Mouse (Mus musculus): ENCODE measurements at regions not wholly inside any gene's neighbourhood (a gene's known extent, or its start where the extent isn't known, plus 50 kb on each side); places are given as distances from the start of the nearest gene placed in this dataset.

- no peak for DNase-seq (ENCODE audit: low spot score)
Observed at GRCm38 (mm10) chr7:37240832-37241231, 532.6 kb downstream of the Zfp536 start.

GRCm38 (mm10) chr7:37241781-37242180 is 531.7 kb downstream of the Zfp536 start:
- DNase-seq (ENCODE audit: low spot score): no peak

DNA sequence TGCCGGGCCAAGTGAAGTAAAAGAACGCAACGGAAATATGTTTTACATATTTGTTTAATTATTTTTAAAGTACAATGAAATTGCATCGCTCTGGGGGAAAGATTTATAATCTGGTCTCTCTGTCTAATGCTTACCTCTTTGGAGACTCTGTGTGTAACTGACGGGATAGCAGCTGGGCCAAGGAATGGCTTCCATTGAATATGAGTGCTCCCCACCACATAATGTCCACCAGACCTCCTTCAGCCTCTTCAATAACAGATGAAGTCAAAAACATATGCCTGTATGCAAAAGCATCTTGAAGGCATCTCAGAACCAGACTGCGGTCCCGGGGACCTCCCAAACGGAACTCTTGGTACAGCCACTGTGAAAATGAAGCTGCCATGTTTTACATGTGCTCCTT is 531.0 kb downstream of the Zfp536 start:
- no peak for DNase-seq (ENCODE audit: low spot score)

GRCm38 (mm10) chr7:37246156-37246555 is 527.3 kb downstream of the Zfp536 start:
- no peak for DNase-seq (ENCODE audit: low spot score)

- no peak for DNase-seq (ENCODE audit: low spot score)
Observed at GRCm38 (mm10) chr7:37254431-37254830, 519.0 kb downstream of the Zfp536 start.

DNA sequence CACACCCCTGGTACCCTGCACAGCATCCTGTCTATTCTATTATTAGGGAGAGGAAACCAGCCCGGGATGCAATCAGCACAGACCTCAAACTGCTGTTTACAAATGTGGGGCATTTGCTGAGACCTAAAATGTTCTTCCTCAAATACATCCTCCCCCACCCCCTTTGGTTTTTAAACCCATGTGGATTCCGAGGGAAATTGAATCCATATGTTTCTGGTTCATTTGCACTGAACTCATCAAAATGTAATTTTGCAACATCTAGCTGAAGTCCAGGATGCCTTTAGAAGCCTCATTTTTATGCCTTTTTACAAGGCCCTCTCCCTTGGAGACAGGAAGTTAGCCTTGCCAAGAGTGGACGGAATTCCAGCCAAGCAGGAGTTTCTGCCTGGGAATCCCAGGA is 517.6 kb downstream of the Zfp536 start:
- DNase-seq (ENCODE audit: low spot score): no peak

DNA sequence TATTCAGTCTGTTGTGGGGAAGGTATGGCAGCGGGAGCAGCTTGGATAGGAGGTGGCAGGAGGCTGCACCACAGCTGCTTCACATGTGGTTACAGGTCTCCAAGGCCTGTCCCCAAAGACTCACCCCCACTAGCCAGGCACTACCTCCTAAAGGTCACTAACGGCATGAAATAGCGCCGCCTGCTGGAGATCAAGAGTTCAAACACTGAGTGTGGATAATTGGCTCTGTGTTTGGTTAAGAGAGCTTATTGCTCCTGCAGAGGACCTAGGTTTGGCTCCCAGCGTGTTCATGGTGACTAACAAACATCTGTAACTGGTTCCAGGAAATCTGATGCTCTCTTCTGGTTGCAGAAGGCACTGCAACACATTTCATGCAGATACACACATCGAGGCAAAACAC is 514.1 kb downstream of the Zfp536 start:
- no peak for DNase-seq (ENCODE audit: low spot score)

- no peak for DNase-seq (ENCODE audit: low spot score)
Observed at GRCm38 (mm10) chr7:37262846-37263245, 510.6 kb downstream of the Zfp536 start.

DNA sequence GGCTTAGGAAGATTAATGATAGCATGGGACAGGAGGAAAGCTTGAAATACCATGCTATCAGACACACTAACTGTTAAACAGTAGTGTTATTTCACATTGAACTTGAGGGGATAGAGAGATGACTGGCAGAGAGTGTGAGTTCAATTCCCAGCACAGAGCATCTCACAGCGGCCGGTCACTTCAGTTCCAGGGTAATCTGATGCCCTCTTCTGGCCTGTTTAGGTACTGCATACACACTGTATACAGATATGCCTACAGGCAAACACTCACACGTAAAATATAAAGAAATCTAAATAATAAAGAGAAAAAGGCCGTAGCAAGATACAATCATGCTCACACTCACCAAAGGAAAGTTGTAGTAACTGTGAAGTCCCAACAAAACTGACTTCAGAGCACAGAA is 506.0 kb downstream of the Zfp536 start:
- DNase-seq (ENCODE audit: low spot score): no peak

DNA sequence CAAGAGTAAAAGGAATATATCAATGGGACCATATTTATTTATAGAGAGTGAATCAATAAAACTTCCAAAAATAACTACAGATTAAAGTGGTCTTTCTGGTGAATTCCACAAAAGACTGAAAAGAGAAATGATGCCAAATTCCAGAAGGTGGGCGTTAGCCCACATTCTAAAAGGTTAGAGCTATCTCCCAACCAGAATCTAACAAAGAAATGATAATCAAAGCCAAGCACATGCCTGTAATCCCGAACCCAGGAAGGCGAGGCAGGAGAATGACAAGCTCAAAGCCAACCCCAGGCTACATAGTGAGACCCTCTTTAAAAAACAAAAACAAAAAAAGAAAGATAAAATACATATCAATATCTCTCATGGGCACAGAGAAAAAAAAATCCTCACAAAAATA is 502.6 kb downstream of the Zfp536 start:
- DNase-seq (ENCODE audit: low spot score): no peak

GRCm38 (mm10) chr7:37290018-37290417 is 483.4 kb downstream of the Zfp536 start:
- DNase-seq (ENCODE audit: low spot score): no peak

GRCm38 (mm10) chr7:37290493-37291045 is 482.9 kb downstream of the Zfp536 start:
- no peak for DNase-seq (ENCODE audit: low spot score)

DNA sequence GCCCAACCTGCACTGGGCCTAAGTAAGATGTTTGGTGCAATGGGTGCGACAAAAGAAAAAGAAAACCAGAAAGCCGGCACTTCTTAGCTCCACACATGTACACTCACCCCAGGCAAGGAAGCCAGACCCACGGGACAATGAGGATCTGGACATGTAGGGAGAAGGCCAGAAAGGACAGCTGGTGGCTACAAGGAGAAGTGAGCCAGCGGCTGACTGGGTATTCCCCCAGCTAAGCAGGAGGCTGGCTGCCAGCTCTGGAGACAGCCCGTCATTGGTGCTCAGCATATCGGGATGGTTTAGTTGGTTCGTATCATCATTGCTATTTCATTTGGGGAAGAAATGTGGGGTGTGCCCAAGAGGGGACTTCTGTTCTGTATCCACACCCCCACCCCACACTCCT is 481.7 kb downstream of the Zfp536 start:
- no peak for DNase-seq (ENCODE audit: low spot score)

DNA sequence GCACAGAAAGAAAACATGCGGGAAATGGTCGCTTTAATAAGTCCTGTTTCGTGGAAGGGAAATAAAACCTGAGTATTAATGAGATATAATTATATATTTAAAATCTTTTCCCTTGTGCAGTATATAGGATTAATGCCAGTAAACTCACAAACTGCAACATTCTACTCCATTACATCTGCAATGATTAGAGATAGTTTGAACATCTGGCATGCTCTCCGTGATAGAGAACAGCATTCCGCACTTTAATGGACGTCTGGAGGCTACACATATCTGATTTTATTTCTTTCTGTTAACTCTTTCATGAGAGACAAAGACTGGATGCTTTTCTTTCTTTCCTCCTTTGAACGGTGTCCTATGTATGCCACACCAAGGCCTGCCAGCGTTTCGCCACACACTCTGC is 480.9 kb downstream of the Zfp536 start:
- no peak for DNase-seq (ENCODE audit: low spot score)

- no peak for DNase-seq (ENCODE audit: low spot score)
Observed at GRCm38 (mm10) chr7:37298888-37299287, 474.6 kb downstream of the Zfp536 start.

- no peak for DNase-seq (ENCODE audit: low spot score)
Observed at GRCm38 (mm10) chr7:37305463-37305862, 468.0 kb downstream of the Zfp536 start.

- DNase-seq (ENCODE audit: low spot score): no peak
Observed at GRCm38 (mm10) chr7:37307191-37307590, 466.2 kb downstream of the Zfp536 start.

- no peak for DNase-seq (ENCODE audit: low spot score)
Observed at GRCm38 (mm10) chr7:37324653-37325052, 448.8 kb downstream of the Zfp536 start.

DNA sequence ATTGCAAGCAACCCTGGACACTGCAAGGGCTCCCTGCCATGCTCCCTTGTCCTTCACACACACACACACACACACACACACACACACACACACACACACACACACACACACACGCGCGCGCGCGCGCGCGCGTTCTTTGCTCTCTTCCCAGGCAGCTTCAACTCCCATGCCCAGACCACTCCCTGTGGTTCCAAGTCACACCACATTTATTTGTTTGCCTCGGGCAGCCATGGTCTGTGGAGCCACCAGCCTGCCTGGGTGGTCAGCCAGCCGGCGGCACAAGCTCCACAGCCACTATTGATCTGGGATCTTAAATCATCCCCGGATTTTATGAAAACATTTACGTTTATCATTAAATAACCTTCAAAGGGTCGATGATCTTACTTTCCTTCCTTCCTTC is 440.0 kb downstream of the Zfp536 start:
- no peak for DNase-seq (ENCODE audit: low spot score)

DNA sequence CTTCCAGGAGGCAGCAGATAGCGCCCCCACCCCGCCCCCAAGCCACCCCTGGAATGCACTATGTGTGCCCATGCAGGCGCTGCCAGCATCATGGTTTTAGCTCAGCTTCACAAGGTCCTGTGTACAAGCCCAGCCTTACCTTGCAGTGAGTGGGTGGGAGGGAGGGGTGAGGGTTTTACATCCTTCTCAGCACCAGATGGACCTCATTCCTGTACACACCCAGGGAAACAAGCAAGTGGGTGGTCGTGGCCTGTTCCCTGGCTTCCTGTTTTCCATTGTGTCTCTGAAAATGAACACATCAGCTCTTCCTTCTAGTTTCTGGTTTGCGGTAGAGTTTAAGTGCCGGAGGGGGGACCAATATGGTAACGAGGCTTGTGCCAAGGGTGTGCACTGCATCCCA is 438.2 kb downstream of the Zfp536 start:
- DNase-seq (ENCODE audit: low spot score): no peak

GRCm38 (mm10) chr7:37336171-37336850 is 437.1 kb downstream of the Zfp536 start:
- DNase-seq (ENCODE audit: low spot score): no peak

DNA sequence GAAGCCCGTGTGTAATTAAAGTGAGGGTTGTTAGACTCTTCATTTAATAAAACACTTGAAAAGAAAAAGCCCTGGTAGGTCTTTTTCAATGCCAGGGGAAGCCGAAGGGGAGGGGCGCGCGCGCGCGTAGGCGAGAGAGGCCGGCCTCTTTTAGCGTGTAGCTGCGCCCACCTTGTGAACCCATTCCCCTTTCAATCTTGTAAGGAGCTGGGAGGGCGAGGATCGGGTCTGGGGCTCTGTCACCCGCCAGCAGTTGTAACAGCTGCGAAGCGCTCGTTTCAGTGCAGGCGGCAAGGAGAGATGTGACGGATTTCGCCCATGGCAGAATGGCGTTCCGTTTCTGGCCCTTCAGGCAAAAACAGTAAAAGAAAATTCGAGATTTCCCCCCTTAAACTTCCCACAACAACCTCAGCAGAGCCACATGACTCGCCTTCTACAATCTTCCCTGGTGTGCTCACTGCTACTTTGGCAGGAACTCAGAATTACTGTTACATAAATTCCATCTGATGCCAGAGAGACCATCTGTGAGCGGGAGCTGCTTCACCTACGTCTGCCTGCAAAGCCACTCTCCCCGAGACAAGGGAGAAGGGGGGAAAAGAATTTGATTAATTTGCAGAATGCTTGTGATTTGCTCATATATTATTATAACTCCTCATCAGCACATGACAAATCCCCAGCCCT is 436.4 kb downstream of the Zfp536 start:
- DNase-seq (ENCODE audit: low spot score): no peak

- no peak for DNase-seq (ENCODE audit: low spot score)
Observed at GRCm38 (mm10) chr7:37337616-37338015, 435.8 kb downstream of the Zfp536 start.

- no peak for DNase-seq (ENCODE audit: low spot score)
Observed at GRCm38 (mm10) chr7:37338067-37338501, 435.4 kb downstream of the Zfp536 start.
